Mouse (Mus musculus) kidney, embryonic 14.5 days (tissue): Measurements from ENCODE around the gene Mettl15. TPM values are rescaled to one million over a fixed set of nuclear protein-coding genes. Genes with fewer than 3 reads are reported as not detected.
"Not testable (repeated sequence)": the region's sequence is repeated elsewhere in the genome, so short reads cannot be mapped to it uniquely, and the experiment has no call there.

ENCODE experiments used
- ATAC-seq: fragments of 200-750 bp; cut with Nextera tagmentation; 2 replicates; pipeline ENCODE4 v1.8.0; 2017; ENCODE audit warnings: moderate number of reproducible peaks, mild to moderate bottlenecking, moderate TSS enrichment, moderate library complexity; ENCODE audit not compliant: low FRiP score, low TSS enrichment
- H3K27ac ChIP-seq: fragments of 300-500 bp; sonication (generic); 2 replicates; pipeline ENCODE4 v1.5.1; 2014; ENCODE audit warnings: low read depth, mild to moderate bottlenecking, low read length, moderate library complexity, mixed read lengths
- H3K27me3 ChIP-seq: fragments of 300-500 bp; sonication (generic); 2 replicates; pipeline ENCODE4 v1.6.1; 2014; ENCODE audit warnings: mild to moderate bottlenecking, low read length; ENCODE audit not compliant: control insufficient read depth, insufficient read depth
- H3K36me3 ChIP-seq: fragments of 300-500 bp; sonication (generic); 2 replicates; pipeline ENCODE4 v1.6.1; 2014; ENCODE audit warnings: low read length, mixed read lengths; ENCODE audit not compliant: control insufficient read depth, insufficient read depth
- H3K4me1 ChIP-seq: fragments of 300-500 bp; sonication (generic); 2 replicates; pipeline ENCODE4 v1.6.1; 2014; ENCODE audit warnings: low read length, mixed read lengths; ENCODE audit not compliant: control insufficient read depth, insufficient read depth
- H3K4me2 ChIP-seq: fragments of 300-500 bp; sonication (generic); replicated peaks from 2 replicates; pipeline ENCODE4 v1.6.1; 2014; ENCODE audit warnings: low read depth, mild to moderate bottlenecking, low read length
- H3K4me3 ChIP-seq: fragments of 300-500 bp; sonication (generic); 2 replicates; pipeline ENCODE4 v1.5.1; 2014; ENCODE audit warnings: mild to moderate bottlenecking, low read length
- H3K9ac ChIP-seq: fragments of 300-500 bp; sonication (generic); 2 replicates; pipeline ENCODE4 v1.6.1; 2014; ENCODE audit warnings: low read depth, mild to moderate bottlenecking, low read length, moderate library complexity
- H3K9me3 ChIP-seq: fragments of 300-500 bp; sonication (generic); 2 replicates; pipeline ENCODE4 v1.6.1; 2016; ENCODE audit warnings: low read length; ENCODE audit not compliant: control insufficient read depth
- WGBS: fragments of 180-500 bp; shearing (Covaris S2); extraction: QIAGEN DNeasy Blood & Tissue Kit; methylation state at CpG from one replicate; pipeline ENCODE4 v1.1.7; 2014; 5-methylcytosine and 5-hydroxymethylcytosine counted together
- polyA plus RNA-seq: library from polyadenylated mRNA; unstranded; fragments of >200 nt; fragmentation: Nextera tagmentation; extraction: Ambion mirVana; gene quantifications from 2 replicates; pipeline ENCODE4 v1.2.1, GENCODE M21; 2014

Gene Mettl15
- polyA plus RNA-seq, 1 experiment from 2014 or later, result 10.1 TPM

GRCm38 (mm10) chr2:109227196-109227595 is 53.4 kb downstream of the Mettl15 start:
- Histone ChIP-seq H3K4me2 (no peak overlapping the region), H3K9me3 (no peaks in the 10 kb centered on the region), H3K4me3 (no peak overlapping the region), H3K27ac (no peak overlapping the region), H3K9ac (no peak overlapping the region), H3K4me1 (no peaks in the 10 kb centered on the region), H3K27me3 (no peaks in the 10 kb centered on the region), H3K36me3 (no peaks in the 10 kb centered on the region)
- 87% methylated on average over 3 of the region's 3 CpGs for WGBS
- ATAC-seq, result no peak

GRCm38 (mm10) chr2:109221470-109221869 is 59.1 kb downstream of the Mettl15 start:
- H3K9ac ChIP-seq, result no peak overlapping the region
- H3K27ac ChIP-seq, result no peak overlapping the region
- no peaks in the 10 kb centered on the region for H3K4me1 ChIP-seq
- H3K4me3 ChIP-seq, result no peak overlapping the region
- ATAC-seq, result no peak
- no peaks in the 10 kb centered on the region for H3K36me3 ChIP-seq
- H3K9me3 ChIP-seq, result no peaks in the 10 kb centered on the region
- 89% methylated on average over 2 of the region's 2 CpGs for WGBS
- H3K27me3 ChIP-seq, result no peaks in the 10 kb centered on the region
- no peak overlapping the region for H3K4me2 ChIP-seq

- H3K9ac ChIP-seq, H3K4me1 ChIP-seq, H3K9me3 ChIP-seq, ATAC-seq, H3K4me2 ChIP-seq, H3K4me3 ChIP-seq, H3K27me3 ChIP-seq, H3K27ac ChIP-seq, H3K36me3 ChIP-seq: not testable (repeated sequence)
- 94% methylated on average over 1 of the region's 2 CpGs for WGBS
Observed at GRCm38 (mm10) chr2:109216678-109217077, 63.9 kb downstream of the Mettl15 start.

- WGBS, result 100% methylated on average over 1 of the region's 1 CpGs
- not testable (repeated sequence) for H3K4me2 ChIP-seq, H3K27me3 ChIP-seq, H3K4me3 ChIP-seq, H3K27ac ChIP-seq, H3K36me3 ChIP-seq, H3K9ac ChIP-seq, H3K9me3 ChIP-seq, ATAC-seq, H3K4me1 ChIP-seq
Observed at GRCm38 (mm10) chr2:109210641-109211040, 69.9 kb downstream of the Mettl15 start.

- no peak overlapping the region for H3K4me3 ChIP-seq
- ATAC-seq, result no peak
- no peak overlapping the region for H3K4me2 ChIP-seq
- H3K27ac ChIP-seq, result no peak overlapping the region
- H3K4me1 ChIP-seq, result no peaks in the 10 kb centered on the region
- no peaks in the 10 kb centered on the region for H3K36me3 ChIP-seq
- H3K9ac ChIP-seq, result no peak overlapping the region
- 87% methylated on average over 2 of the region's 2 CpGs for WGBS
- H3K9me3 ChIP-seq, result no peaks in the 10 kb centered on the region
- H3K27me3 ChIP-seq, result no peaks in the 10 kb centered on the region
Observed at GRCm38 (mm10) chr2:109208032-109208431, 72.5 kb downstream of the Mettl15 start.

- Histone ChIP-seq H3K4me2 (no peak overlapping the region), H3K36me3 (no peaks in the 10 kb centered on the region), H3K4me1 (no peaks in the 10 kb centered on the region), H3K9me3 (no peaks in the 10 kb centered on the region), H3K9ac (no peak overlapping the region), H3K4me3 (no peak overlapping the region), H3K27ac (no peak overlapping the region), H3K27me3 (no peaks in the 10 kb centered on the region)
- no peak for ATAC-seq
- WGBS, result 87% methylated on average over 3 of the region's 3 CpGs
Observed at GRCm38 (mm10) chr2:109182993-109183392, 97.6 kb downstream of the Mettl15 start.

- no peak overlapping the region for H3K9ac ChIP-seq
- no peaks in the 10 kb centered on the region for H3K4me1 ChIP-seq
- 71% methylated on average over 1 of the region's 1 CpGs for WGBS
- no peak overlapping the region for H3K4me3 ChIP-seq
- H3K4me2 ChIP-seq, result no peak overlapping the region
- H3K27ac ChIP-seq, result no peak overlapping the region
- H3K27me3 ChIP-seq, result no peaks in the 10 kb centered on the region
- no peak for ATAC-seq
- H3K9me3 ChIP-seq, result no peaks in the 10 kb centered on the region
- H3K36me3 ChIP-seq, result no peaks in the 10 kb centered on the region
Observed at GRCm38 (mm10) chr2:109158509-109158908, 122.0 kb downstream of the Mettl15 start.

GRCm38 (mm10) chr2:109156131-109156530 is 124.4 kb downstream of the Mettl15 start:
- no peaks in the 10 kb centered on the region for H3K4me1 ChIP-seq
- H3K36me3 ChIP-seq, result no peaks in the 10 kb centered on the region
- no peaks in the 10 kb centered on the region for H3K9me3 ChIP-seq
- no peak overlapping the region for H3K4me2 ChIP-seq
- no peak overlapping the region for H3K27ac ChIP-seq
- no peak overlapping the region for H3K4me3 ChIP-seq
- WGBS, result 83% methylated on average over 1 of the region's 1 CpGs
- no peak overlapping the region for H3K9ac ChIP-seq
- no peak for ATAC-seq
- no peaks in the 10 kb centered on the region for H3K27me3 ChIP-seq

GRCm38 (mm10) chr2:109153402-109154050 is 127.0 kb downstream of the Mettl15 start:
- Histone ChIP-seq H3K4me1 (no peaks in the 10 kb centered on the region), H3K36me3 (no peaks in the 10 kb centered on the region), H3K9me3 (no peaks in the 10 kb centered on the region), H3K4me3 (no peak overlapping the region), H3K4me2 (no peak overlapping the region), H3K27me3 (no peaks in the 10 kb centered on the region), H3K9ac (no peak overlapping the region), H3K27ac (no peak overlapping the region)
- no peak for ATAC-seq
- 69% methylated on average over 6 of the region's 6 CpGs for WGBS
